Mouse (Mus musculus): ENCODE measurements around the gene Ccdc158.

DNA sequence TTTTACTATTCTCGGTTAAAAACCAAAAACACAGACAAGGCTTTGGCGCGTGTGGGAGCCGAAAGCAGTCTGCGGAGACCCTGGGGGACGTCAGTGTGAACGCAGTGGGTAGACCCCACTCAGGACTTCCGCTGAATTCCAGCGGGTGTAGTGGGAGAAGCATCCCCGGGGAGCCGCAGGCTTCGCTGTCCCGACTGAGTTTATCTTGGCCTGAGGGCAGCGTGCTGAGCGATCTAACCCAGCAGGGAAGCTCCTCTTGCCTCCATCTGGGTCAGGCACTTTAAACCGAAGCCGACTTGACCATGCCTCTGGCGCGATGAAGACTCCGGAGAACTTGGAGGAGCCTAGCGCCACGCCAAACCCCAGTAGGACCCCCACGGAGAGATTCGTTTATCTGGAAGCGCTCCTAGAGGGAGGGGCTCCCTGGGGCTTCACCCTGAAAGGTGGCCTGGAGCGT, 8.3 kb upstream of the Ccdc158 start, which contains the start of gene Shroom3:
- TF ChIP-seq POLR2A (IDR thresholded peaks at IDR 0.05; ENCODE audit: low read depth, low read length) (no peak), CTCF (IDR thresholded peaks at IDR 0.05; ENCODE audit: extremely low read depth, insufficient read depth, insufficient read length, insufficient replicate concordance) (no peak)

Measured in spleen, adult 2 months (tissue).